Mouse (Mus musculus) ES-Bruce4 (cell line): ENCODE results near the gene Tubd1.

Experiments used
- CTCF ChIP-seq: IDR thresholded peaks from one replicate; pipeline ENCODE4 v1.8.1; 2011; ENCODE audit warnings: low read depth, low read length
- EP300 ChIP-seq: IDR thresholded peaks from 2 replicates; pipeline ENCODE4 v1.6.1; 2011; ENCODE audit warnings: low read depth, low read length; ENCODE audit not compliant: insufficient read depth
- POLR2A ChIP-seq: IDR thresholded peaks from one replicate; pipeline ENCODE4 v1.8.1; 2011; ENCODE audit warnings: low read length; ENCODE audit not compliant: insufficient read depth

DNA sequence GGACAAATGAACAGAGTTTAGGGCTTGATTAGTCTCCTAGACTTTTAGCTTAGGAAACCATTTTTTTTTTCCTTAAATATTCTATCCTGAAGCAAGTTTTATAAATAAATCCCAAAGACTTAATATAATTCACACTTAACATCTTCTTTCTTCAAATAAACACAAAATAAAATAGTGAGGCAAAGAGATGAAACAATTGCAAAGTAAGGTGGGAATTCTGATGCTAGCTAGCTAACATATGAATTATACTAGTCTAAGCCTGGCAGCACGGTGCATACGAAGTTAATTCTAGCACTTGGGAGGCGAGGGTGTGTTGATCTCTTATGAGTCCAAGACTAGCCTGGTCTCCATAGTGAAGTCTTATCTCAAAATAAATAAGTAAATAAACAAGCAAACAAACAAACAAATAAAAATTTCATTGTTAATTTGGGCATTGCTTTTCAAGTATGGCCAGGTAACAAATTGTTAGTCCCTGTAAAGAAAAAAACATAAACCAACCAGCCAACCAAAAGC is 38.6 kb downstream of the Tubd1 start:
- TF ChIP-seq POLR2A (no peak), CTCF (no peak), EP300 (no peak)
